Mouse (Mus musculus) ES-E14 (cell line): Measurements from ENCODE around the gene Dnajc25.
A peak's percentile ranks its signal among the peaks of the same experiment; 100 is the strongest.

Experiments used
- HCFC1 ChIP-seq: IDR thresholded peaks from 2 replicates; pipeline ENCODE4 v1.6.1; 2012; ENCODE audit warnings: low read length, inconsistent platforms, borderline replicate concordance; ENCODE audit not compliant: insufficient read depth
- MAFK ChIP-seq: IDR thresholded peaks from 2 replicates; pipeline ENCODE4 v1.6.1; 2014; ENCODE audit warnings: mild to moderate bottlenecking, low read depth, low read length, inconsistent platforms; ENCODE audit not compliant: insufficient read depth

DNA sequence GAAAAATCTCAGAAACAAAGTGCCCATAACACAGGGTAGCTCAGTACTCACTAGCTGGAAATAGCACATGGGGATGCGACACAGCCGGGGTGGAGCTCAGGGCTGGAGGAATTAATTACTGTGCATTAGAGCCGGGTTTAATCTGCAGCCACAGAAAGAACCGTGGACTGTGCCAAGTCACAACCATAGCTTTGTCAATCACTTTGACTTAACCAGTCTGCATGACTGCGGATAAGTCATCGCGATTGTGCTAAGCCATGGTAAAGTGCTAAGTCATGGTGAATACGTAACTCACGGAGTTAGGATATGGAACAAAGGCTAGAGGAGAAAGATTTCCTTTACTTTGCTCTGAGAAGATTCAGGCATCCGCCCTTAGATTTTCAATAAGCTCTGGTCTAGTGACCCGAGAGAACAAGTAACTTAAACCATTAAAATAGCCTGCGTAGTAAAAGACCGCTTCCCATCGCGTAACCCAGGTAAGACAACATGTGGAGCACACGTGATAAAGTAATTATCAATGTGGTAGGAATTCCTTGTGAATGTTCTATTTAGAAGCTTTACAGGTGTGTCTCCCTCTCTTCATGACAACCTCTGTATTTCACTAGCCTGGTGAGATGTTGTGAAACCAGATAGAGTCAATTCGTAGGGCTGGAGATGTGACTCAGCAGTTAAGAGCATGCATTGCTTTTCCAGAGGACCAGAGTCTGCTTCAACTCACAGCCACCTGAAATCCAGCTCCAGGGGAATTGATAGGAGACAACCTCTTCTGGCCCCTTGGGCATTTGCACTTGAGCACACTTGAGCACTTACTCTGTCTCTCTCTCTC, 4.0 kb upstream of the Dnajc25 start:
- TF ChIP-seq MAFK (peak; percentile 59; the same call in 1 of the 2 replicates), HCFC1 (no peak)
